12 mouse cellular contexts compared by ENCODE assay signal in the genomic region with DNA sequence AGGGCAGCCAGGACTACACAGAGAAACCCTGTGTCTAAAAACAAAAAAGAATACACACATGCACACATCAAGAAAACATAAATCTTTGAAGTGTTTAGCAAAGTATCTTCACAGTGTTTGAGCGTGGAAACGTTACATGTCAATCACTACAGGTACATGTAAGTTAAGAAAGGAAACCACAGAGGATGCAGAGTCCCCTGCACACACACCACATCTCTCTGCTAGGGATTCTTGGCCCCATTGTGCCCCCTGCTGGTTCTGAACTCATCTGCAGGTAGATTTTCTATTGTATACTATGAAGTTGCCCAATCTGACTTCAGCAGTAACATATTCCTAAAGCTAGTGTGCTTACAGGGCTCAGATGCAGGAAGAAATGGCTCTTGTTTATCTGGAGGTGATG. TPM values are rescaled to one million over a fixed set of nuclear protein-coding genes. Genes with fewer than 3 reads are reported as not detected.
DNase-seq lines count a peak whose midpoint lies in the region; ATAC-seq and TF ChIP-seq lines count a peak whose summit lies in the region.
"Had no signal": no experiment of that assay in that cellular context is flagged by ENCODE, and none has a peak within 500 bp of the region (broad histone marks: within the 10 kb centered on the region; RNA-seq: fewer than 3 reads in every experiment).

No protein-coding gene starts in this region.

- 0 out of 2 replicates have a peak, but pooled peaks have one; percentile 2 for TF ChIP-seq CTCF in heart, adult 2 months (IDR thresholded peaks at IDR 0.05)
- TF ChIP-seq CTCF in ES-Bruce4 (IDR thresholded peaks at IDR 0.05; ENCODE audit: low read depth, low read length), result peak; percentile 17

- H3K79me2 ChIP-seq in heart, adult 2 months (replicated peaks; ENCODE audit: control insufficient read depth, insufficient read depth, low read length), result no peaks in the 10 kb centered on the region

- WGBS in heart, adult 2 months, result 75% methylated on average over 2 of the region's 2 CpGs

- no peaks in the 10 kb centered on the region for H3K4me1 ChIP-seq in heart, adult 2 months (ENCODE audit: control insufficient read depth, insufficient read depth, low read length)
- H3K4me1 ChIP-seq in ES-Bruce4 (ENCODE audit: control insufficient read depth, insufficient read depth, low read length), result no peaks in the 10 kb centered on the region
- H3K4me1 ChIP-seq: limb, embryonic 15.5 days had no signal

- no peak for TF ChIP-seq EP300 in heart, adult 2 months (IDR thresholded peaks at IDR 0.05; ENCODE audit: insufficient read depth, low read depth, low read length)
- no peak for TF ChIP-seq EP300 in ES-Bruce4 (IDR thresholded peaks at IDR 0.05; ENCODE audit: insufficient read depth, low read depth, low read length)

- H3K9me3 ChIP-seq in ES-Bruce4 (replicated peaks; ENCODE audit: control insufficient read depth, insufficient read depth, low read length, poor library complexity, severe bottlenecking), result no peaks in the 10 kb centered on the region
- H3K9me3 ChIP-seq: limb, embryonic 15.5 days had no signal

- no peaks in the 10 kb centered on the region for H3K27me3 ChIP-seq in heart, adult 2 months (ENCODE audit: control insufficient read depth, insufficient read depth, low read length)
- no peaks in the 10 kb centered on the region for H3K27me3 ChIP-seq in ES-Bruce4 (ENCODE audit: control insufficient read depth, insufficient read depth, low read length, poor library complexity, severe bottlenecking)
- H3K27me3 ChIP-seq: limb, embryonic 15.5 days had no signal

- H3K36me3 ChIP-seq in heart, adult 2 months (ENCODE audit: control insufficient read depth, insufficient read depth, low read length), result no peaks in the 10 kb centered on the region
- no peaks in the 10 kb centered on the region for H3K36me3 ChIP-seq in ES-Bruce4 (ENCODE audit: control insufficient read depth, insufficient read depth, low read length, poor library complexity, severe bottlenecking)
- H3K36me3 ChIP-seq: limb, embryonic 15.5 days had no signal

- intact Hi-C loops in heart, adult 2 months (cut with DNase I), result no loop called here

- peak; percentile 83 for ATAC-seq in granulocyte monocyte progenitor cell, adult 5-6 weeks (replicated peaks; ENCODE audit: poor library complexity, severe bottlenecking)

- TF ChIP-seq POLR2A in heart, adult 2 months (IDR thresholded peaks at IDR 0.05; ENCODE audit: insufficient read depth, low read depth, low read length), result no peak
- TF ChIP-seq POLR2A in ES-Bruce4 (IDR thresholded peaks at IDR 0.05; ENCODE audit: insufficient read depth, low read length), result no peak

- H3K27ac ChIP-seq in heart, adult 2 months, result no peak overlapping the region
- no peak overlapping the region for H3K27ac ChIP-seq in ES-Bruce4 (ENCODE audit: insufficient read depth, low read length)
- H3K27ac ChIP-seq: limb, embryonic 15.5 days had no signal

- H3K9ac ChIP-seq in heart, adult 2 months (ENCODE audit: low read depth, low read length), result no peak overlapping the region
- no peak overlapping the region for H3K9ac ChIP-seq in ES-Bruce4 (ENCODE audit: low read depth, poor library complexity, severe bottlenecking)
- H3K9ac ChIP-seq: limb, embryonic 15.5 days had no signal

- no peak overlapping the region for H3K4me3 ChIP-seq in heart, adult 2 months
- H3K4me3 ChIP-seq in ES-Bruce4 (ENCODE audit: low read depth, low read length), result no peak overlapping the region
- H3K4me3 ChIP-seq: erythroblast, embryonic 14.5 days; limb, embryonic 15.5 days had no signal

- no peak for DNase-seq in heart, adult 2 months
- DNase-seq in heart, adult 18-20 months, result no peak
- DNase-seq in thymus, postnatal 0 days (ENCODE audit: low spot score), result peak; percentile 81
- no peak for DNase-seq in cerebellum, postnatal 36 days
- no peak for DNase-seq in right cerebral cortex, adult 18-20 months
- no peak for DNase-seq in layer of hippocampus, postnatal 10 days (ENCODE audit: low spot score in 2 of 2)
- DNase-seq: cerebellum, postnatal 25 days; right cerebral cortex, postnatal 14 days had no signal

RNA-seq across cellular contexts. Expression of gene Zfp386, which starts 36.7 kb away (rescaled TPM):
- total RNA-seq in heart, adult 2 months (2021), result 10 to 100 TPM; 24.3 to 25.5 TPM
- polyA plus RNA-seq in heart, adult 2 months (2012; rRNA removed), result 10.7 and 21.7 TPM in 2 replicates
- total RNA-seq in heart, adult 18-20 months (2021), result 10 to 100 TPM; 17.0 to 24.0 TPM
- polyA plus RNA-seq in ES-Bruce4 (2011; ENCODE audit: insufficient read depth, insufficient read length, low read depth, missing spikeins), result 17.3 and 19.6 TPM in 2 replicates
- total RNA-seq in granulocyte monocyte progenitor cell, adult 5-6 weeks (2014; fragmentation: Nextera tagmentation), result 43.7 and 51.2 TPM in 2 replicates
- total RNA-seq in granulocyte monocyte progenitor cell, adult 5-6 weeks (2017), result 38.3 and 48.6 TPM in 2 replicates
- 46.2 and 48.9 TPM in 2 replicates for polyA plus RNA-seq in thymus, postnatal 0 days (2015; fragmentation: Nextera tagmentation; extraction: Ambion mirVana)
- total RNA-seq in layer of hippocampus, postnatal 10 days (2021), result 10 to 100 TPM; 44.5 to 45.4 TPM
